Comparison of ENCODE assay signal across 14 mouse cellular contexts in genomic region chr5:136038258-136039214, GRCm38 (mm10). TPM values are rescaled to one million over a fixed set of nuclear protein-coding genes. Genes with fewer than 3 reads are reported as not detected.
DNase-seq lines count a peak whose midpoint lies in the region; ATAC-seq and TF ChIP-seq lines count a peak whose summit lies in the region.
"Had no signal": no experiment of that assay in that cellular context is flagged by ENCODE, and none has a peak within 500 bp of the region (broad histone marks: within the 10 kb centered on the region; RNA-seq: fewer than 3 reads in every experiment).

Gene Upk3b, plus strand, starts transcription at chr5:136038496.

- no peaks in the 10 kb centered on the region for H3K27me3 ChIP-seq in kidney, embryonic 16.5 days (ENCODE audit: insufficient read depth, low read length)
- no peaks in the 10 kb centered on the region for H3K27me3 ChIP-seq in heart, embryonic 15.5 days
- H3K27me3 ChIP-seq in limb, embryonic 10.5 days (ENCODE audit: low read depth, poor library complexity, severe bottlenecking), result no peaks in the 10 kb centered on the region
- no peaks in the 10 kb centered on the region for H3K27me3 ChIP-seq in cerebellum, adult 2 months (ENCODE audit: control insufficient read depth, insufficient read depth, low read length)
- no peaks in the 10 kb centered on the region for H3K27me3 ChIP-seq in hindbrain, embryonic 11.5 days (ENCODE audit: control insufficient read depth, insufficient read depth, low read length)
- H3K27me3 ChIP-seq: embryonic facial prominence, embryonic 12.5 days had no signal

- no peaks in the 10 kb centered on the region for H3K36me3 ChIP-seq in kidney, embryonic 16.5 days (ENCODE audit: insufficient read depth, low read length)
- H3K36me3 ChIP-seq in heart, embryonic 15.5 days, result no peaks in the 10 kb centered on the region
- peaks cover 2% of the 10 kb centered on the region; the same call in 1 of the 2 replicates for H3K36me3 ChIP-seq in limb, embryonic 10.5 days
- no peaks in the 10 kb centered on the region for H3K36me3 ChIP-seq in hindbrain, embryonic 11.5 days (ENCODE audit: control insufficient read depth, insufficient read depth, low read length)
- H3K36me3 ChIP-seq: embryonic facial prominence, embryonic 12.5 days had no signal

- no peak for DNase-seq in kidney, adult 11 months
- DNase-seq in gonadal fat pad, adult 2 months (ENCODE audit: low read depth), result no peak
- no peak for DNase-seq in limb, embryonic 10.5 days (ENCODE audit: low spot score)
- no peak for DNase-seq in spleen, postnatal 14 days (ENCODE audit: low spot score in 2 of 2)
- no peak for DNase-seq in cerebellum, adult 2 months
- DNase-seq in hindbrain, embryonic 11.5 days (ENCODE audit: low spot score), result no peak
- DNase-seq: cerebellum, adult 8-10 months; gastrocnemius, postnatal 25 days; kidney, adult 2 months had no signal

- H3K4me1 ChIP-seq in kidney, embryonic 16.5 days (ENCODE audit: insufficient read depth, low read length), result peaks cover 3% of the 10 kb centered on the region; the same call in 1 of the 2 replicates
- peaks cover 4% of the 10 kb centered on the region; the same call in 1 of the 2 replicates for H3K4me1 ChIP-seq in heart, embryonic 15.5 days (replicated peaks)
- H3K4me1 ChIP-seq in limb, embryonic 10.5 days, result peaks cover 12% of the 10 kb centered on the region; the same call in 1 of the 2 replicates
- H3K4me1 ChIP-seq in cerebellum, adult 2 months (ENCODE audit: control insufficient read depth, insufficient read depth, low read length), result no peaks in the 10 kb centered on the region
- H3K4me1 ChIP-seq in hindbrain, embryonic 11.5 days (replicated peaks; ENCODE audit: control insufficient read depth, insufficient read depth, low read length), result no peaks in the 10 kb centered on the region
- H3K4me1 ChIP-seq: embryonic facial prominence, embryonic 12.5 days had no signal

- no peak for TF ChIP-seq POLR2A in cerebellum, adult 2 months (IDR thresholded peaks at IDR 0.05; ENCODE audit: borderline replicate concordance, insufficient read depth, low read length)

- no peak for TF ChIP-seq CTCF in cerebellum, adult 2 months (IDR thresholded peaks at IDR 0.05; ENCODE audit: borderline replicate concordance, insufficient read depth, low read depth, low read length)

- no peak within 1 kb of the TSS for H3K9ac ChIP-seq in kidney, embryonic 16.5 days (replicated peaks; ENCODE audit: low read length)
- H3K9ac ChIP-seq in heart, embryonic 15.5 days, result no peak within 1 kb of the TSS
- no peak within 1 kb of the TSS for H3K9ac ChIP-seq in hindbrain, embryonic 11.5 days (ENCODE audit: low read depth, low read length)
- H3K9ac ChIP-seq: embryonic facial prominence, embryonic 12.5 days had no signal

- H3K4me2 ChIP-seq in kidney, embryonic 16.5 days (replicated peaks; ENCODE audit: low read depth, low read length), result no peak within 1 kb of the TSS
- no peak within 1 kb of the TSS for H3K4me2 ChIP-seq in heart, embryonic 15.5 days
- no peak within 1 kb of the TSS for H3K4me2 ChIP-seq in hindbrain, embryonic 11.5 days (replicated peaks; ENCODE audit: low read depth, low read length)

- no peaks in the 10 kb centered on the region for H3K9me3 ChIP-seq in kidney, embryonic 16.5 days (ENCODE audit: low read length)
- H3K9me3 ChIP-seq in heart, embryonic 15.5 days (replicated peaks), result no peaks in the 10 kb centered on the region
- H3K9me3 ChIP-seq in limb, embryonic 10.5 days (replicated peaks), result no peaks in the 10 kb centered on the region
- no peaks in the 10 kb centered on the region for H3K9me3 ChIP-seq in hindbrain, embryonic 11.5 days (ENCODE audit: control insufficient read depth, low read length)
- H3K9me3 ChIP-seq: embryonic facial prominence, embryonic 12.5 days had no signal

- ATAC-seq in kidney, embryonic 16.5 days (ENCODE audit: low FRiP score, low TSS enrichment), result peak; percentile 55; the same call in 1 of the 2 replicates
- ATAC-seq in heart, embryonic 15.5 days (replicated peaks; ENCODE audit: insufficient number of reproducible peaks, insufficient read depth, low FRiP score, low read depth), result peak; percentile 68; the same call in 1 of the 2 replicates
- ATAC-seq in hindbrain, embryonic 11.5 days (ENCODE audit: low FRiP score), result no peak
- ATAC-seq: CD4-positive, CD25-positive, alpha-beta regulatory T cell, adult 4 months; forebrain, embryonic 14.5 days had no signal

- 75% methylated on average over 17 of the region's 17 CpGs for WGBS in kidney, embryonic 16.5 days
- 50% methylated on average over 17 of the region's 17 CpGs for WGBS in heart, embryonic 15.5 days
- WGBS in limb, embryonic 10.5 days, result 69% methylated on average over 17 of the region's 17 CpGs
- WGBS in cerebellum, adult 2 months, result 85% methylated on average over 17 of the region's 17 CpGs
- 87% methylated on average over 17 of the region's 17 CpGs for WGBS in hindbrain, embryonic 11.5 days

- H3K27ac ChIP-seq in kidney, embryonic 16.5 days (ENCODE audit: low read length), result no peak within 1 kb of the TSS
- H3K27ac ChIP-seq in heart, embryonic 15.5 days, result no peak within 1 kb of the TSS
- H3K27ac ChIP-seq in limb, embryonic 10.5 days, result peak within 1 kb of the TSS; percentile 28; the same call in 1 of the 2 replicates
- no peak within 1 kb of the TSS for H3K27ac ChIP-seq in cerebellum, adult 2 months (ENCODE audit: insufficient read depth, low read length)
- H3K27ac ChIP-seq in hindbrain, embryonic 11.5 days (ENCODE audit: low read depth, low read length), result no peak within 1 kb of the TSS
- H3K27ac ChIP-seq: embryonic facial prominence, embryonic 12.5 days had no signal

- H3K4me3 ChIP-seq in kidney, embryonic 16.5 days (ENCODE audit: low read length), result no peak within 1 kb of the TSS
- no peak within 1 kb of the TSS for H3K4me3 ChIP-seq in heart, embryonic 15.5 days
- H3K4me3 ChIP-seq in limb, embryonic 10.5 days, result no peak within 1 kb of the TSS
- H3K4me3 ChIP-seq in cerebellum, adult 2 months (replicated peaks; ENCODE audit: insufficient read depth, low read depth, low read length), result no peak within 1 kb of the TSS
- no peak within 1 kb of the TSS for H3K4me3 ChIP-seq in hindbrain, embryonic 11.5 days (ENCODE audit: low read depth, low read length)
- H3K4me3 ChIP-seq: embryonic facial prominence, embryonic 12.5 days had no signal

RNA-seq across cellular contexts. Expression of gene Upk3b, which starts in this region (rescaled TPM):
- 3.6 and 6.1 TPM in 2 replicates for polyA plus RNA-seq in kidney, embryonic 16.5 days (2015; fragmentation: Nextera tagmentation; extraction: Ambion mirVana)
- polyA plus RNA-seq in gonadal fat pad, adult 2 months (2012; rRNA removed), result 29.6 and 32.1 TPM in 2 replicates
- polyA plus RNA-seq in heart, embryonic 15.5 days (2015; fragmentation: Nextera tagmentation; extraction: Ambion mirVana), result 27.8 and 36.5 TPM in 2 replicates
- 1.5 and 5.5 TPM in 2 replicates for polyA plus RNA-seq in limb, embryonic 10.5 days (2016; fragmentation: Nextera tagmentation; extraction: Ambion mirVana)
- not detected in 2 replicates for polyA plus RNA-seq in cerebellum, adult 2 months (2012; rRNA removed)
- polyA plus RNA-seq in hindbrain, embryonic 11.5 days (2014; fragmentation: Nextera tagmentation; extraction: Ambion mirVana), result 0.11 and 0.45 TPM in 2 replicates
- polyA plus RNA-seq: CD4-positive, CD25-positive, alpha-beta regulatory T cell, adult 4 months; forebrain, embryonic 14.5 days had no signal
